Mouse (Mus musculus) CD4-positive, CD25-positive, alpha-beta regulatory T cell, adult 9 weeks (primary cell): Measurements from ENCODE around the gene Rhot1. TPM values are rescaled to one million over a fixed set of nuclear protein-coding genes. Genes with fewer than 3 reads are reported as not detected.

Experiments used
- polyA plus RNA-seq: library from polyadenylated mRNA; unstranded; fragments of 100-300 nt; shearing (Covaris generic); gene quantifications from one replicate; pipeline ENCODE4 v1.2.1, GENCODE M21; 2017

Rhot1 gene
- polyA plus RNA-seq, result 17.8 TPM

DNA sequence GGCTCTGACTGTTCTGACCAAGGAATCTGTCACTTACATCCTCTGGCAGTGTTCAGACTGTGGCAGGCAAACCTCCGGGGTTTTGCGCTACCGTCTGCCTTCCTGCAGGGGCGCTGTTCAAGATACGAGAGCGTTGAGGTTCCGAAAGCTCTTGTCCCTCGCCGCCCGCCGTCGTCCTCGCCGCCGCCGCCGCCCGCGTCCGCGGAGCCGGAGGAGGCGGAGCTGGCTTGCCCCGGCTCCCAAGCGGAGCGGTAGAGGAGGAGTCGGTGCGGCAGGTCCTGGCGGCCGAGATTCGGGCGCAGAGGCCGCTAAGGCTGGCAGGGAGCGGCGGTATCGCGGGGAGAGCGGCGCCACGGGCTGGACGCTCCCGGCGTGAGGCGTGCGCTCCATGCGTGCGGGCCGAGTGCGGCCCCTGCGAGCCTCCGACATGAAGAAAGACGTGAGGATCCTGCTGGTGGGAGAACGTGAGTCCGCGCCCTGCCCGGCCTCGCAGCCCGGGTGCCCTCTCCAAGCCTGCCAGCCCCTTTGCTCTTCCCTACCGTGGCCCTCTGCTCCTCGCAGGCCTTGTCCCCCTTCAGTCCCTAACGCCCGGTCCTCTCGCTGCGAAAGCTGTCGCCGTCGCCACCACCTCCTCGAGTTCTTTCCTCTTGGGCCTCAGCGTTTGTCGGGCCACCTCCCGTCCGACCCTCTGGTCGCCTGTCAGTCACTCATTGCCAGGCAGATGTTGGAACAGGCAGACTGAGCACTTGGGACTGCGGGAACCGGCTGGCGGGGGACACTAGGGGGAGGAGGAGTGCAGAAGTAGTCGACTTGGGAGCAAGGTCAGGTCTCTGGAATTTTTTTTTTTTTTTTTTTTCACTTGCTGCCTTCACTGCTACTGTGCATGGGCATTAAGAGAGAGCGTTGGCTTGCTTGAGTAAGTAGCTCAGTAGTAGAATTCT is at the start of gene Rhot1:
TSS of gene Rhot1 (plus strand) at position 160 of the 941 bp plus-strand sequence.

DNA sequence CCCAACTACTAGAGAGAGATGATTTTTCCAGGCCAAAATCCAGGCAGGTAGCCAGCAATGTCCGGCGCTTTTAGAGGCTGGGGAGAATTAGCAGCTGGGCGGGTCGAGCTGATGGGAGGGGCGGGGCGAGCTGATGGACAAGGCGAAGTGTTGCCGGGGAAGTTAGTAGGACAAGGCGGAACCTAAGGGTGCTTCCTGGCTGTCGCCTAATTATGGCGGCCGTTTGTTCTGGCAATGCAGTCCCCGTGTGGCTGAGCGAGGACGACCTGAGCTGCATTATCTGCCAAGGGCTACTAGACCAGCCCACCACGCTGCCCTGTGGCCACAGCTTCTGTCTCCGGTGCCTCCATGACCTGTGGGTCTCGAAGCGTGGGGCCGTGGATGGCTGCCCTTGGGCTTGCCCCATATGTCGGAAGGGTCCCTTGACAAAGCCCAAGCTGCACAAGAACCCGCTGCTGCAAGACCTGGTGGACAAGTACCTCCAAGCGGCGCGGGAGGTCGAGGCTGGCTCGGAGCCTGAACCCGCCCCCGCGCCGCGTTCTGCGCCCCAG is 25.0 kb upstream of the Rhot1 start, which contains the start of gene Rnf135:
TSS of gene Rnf135 (plus strand) at position 147 of the 551 bp plus-strand sequence.

GRCm38 (mm10) chr11:80300551-80301315 is 91.9 kb downstream of the Rhot1 start, which contains the start of gene Rhbdl3:
Gene Rhbdl3 (plus strand): TSS chr11:80300912.

Other genes starting within 250 kb of the Rhot1 start
- 62.4 TPM for gene Utp6, start 246.6 kb upstream of the Rhot1 start, polyA plus RNA-seq
- gene Suz12, start 215.9 kb upstream of the Rhot1 start, polyA plus RNA-seq, result 9.2 TPM
- gene Crlf3, start 128.0 kb upstream of the Rhot1 start, polyA plus RNA-seq, result 281 TPM
- gene Atad5, start 119.6 kb upstream of the Rhot1 start, polyA plus RNA-seq, result 5.2 TPM
- 22.4 TPM for gene Tefm, start 66.8 kb upstream of the Rhot1 start, polyA plus RNA-seq
- gene Adap2, start 54.9 kb upstream of the Rhot1 start, polyA plus RNA-seq, result not detected
- 14.8 TPM for gene Rnf135, start 25.2 kb upstream of the Rhot1 start, polyA plus RNA-seq
- 0.45 TPM for gene Rhbdl3, start 91.9 kb downstream of the Rhot1 start, polyA plus RNA-seq
- gene 5730455P16Rik, start 169.0 kb downstream of the Rhot1 start, polyA plus RNA-seq, result 17.2 TPM
- 271 TPM for gene Zfp207, start 174.3 kb downstream of the Rhot1 start, polyA plus RNA-seq
- 173 TPM for gene Psmd11, start 219.6 kb downstream of the Rhot1 start, polyA plus RNA-seq